Mouse (Mus musculus): Measurements from ENCODE around the gene Otud3.

GRCm38 (mm10) chr4:138925561-138925960 is 11.8 kb upstream of the Otud3 start:
- no peak for TF ChIP-seq ZNF384 (IDR thresholded peaks at IDR 0.05; ENCODE audit: low read depth, low read length)
- no peak for TF ChIP-seq CTCF (IDR thresholded peaks at IDR 0.05 in 2 of 3, conservative IDR thresholded peaks at IDR 0.05 in 1 of 3; ENCODE audit: control insufficient read depth in 1 of 3, insufficient read depth in 1 of 3, low read depth in 2 of 3, low read length in 3 of 3, poor library complexity in 1 of 3, severe bottlenecking in 1 of 3)
- no peak for TF ChIP-seq TCF12 (IDR thresholded peaks at IDR 0.05; ENCODE audit: low read depth, low read length)
- no peak for TF ChIP-seq USF2 (IDR thresholded peaks at IDR 0.05; ENCODE audit: borderline replicate concordance in 1 of 2, insufficient read depth in 1 of 2, low read depth in 1 of 2, low read length in 2 of 2)
- no peak for TF ChIP-seq UBTF (IDR thresholded peaks at IDR 0.05; ENCODE audit: borderline replicate concordance, insufficient read depth, low read depth, low read length)
- no peak for TF ChIP-seq MYC (IDR thresholded peaks at IDR 0.05; ENCODE audit: low read depth, low read length)
- no peak for TF ChIP-seq EP300 (IDR thresholded peaks at IDR 0.05; ENCODE audit: low read depth in 1 of 2, low read length in 2 of 2)
- no peak for TF ChIP-seq MAZ (IDR thresholded peaks at IDR 0.05; ENCODE audit: low read depth, low read length)
- no peak for TF ChIP-seq GATA1 (IDR thresholded peaks at IDR 0.05; ENCODE audit: low read depth, low read length)
- TF ChIP-seq ZC3H11A (IDR thresholded peaks at IDR 0.05; ENCODE audit: low read depth, low read length) = no peak
- TF ChIP-seq SMC3 (IDR thresholded peaks at IDR 0.05; ENCODE audit: low read depth, low read length) = no peak
- TF ChIP-seq POLR2A (IDR thresholded peaks at IDR 0.05; ENCODE audit: control insufficient read depth in 1 of 2, insufficient read depth in 1 of 2, low read depth in 1 of 2, low read length in 2 of 2, poor library complexity in 1 of 2) = no peak
- TF ChIP-seq POLR2AphosphoS2 (IDR thresholded peaks at IDR 0.05; ENCODE audit: low read length) = no peak
